Mouse (Mus musculus) E14TG2a.4 (cell line): ENCODE measurements around the gene Cryge.

Experiments used
- CTCF ChIP-seq: conservative IDR thresholded peaks from 2 replicates; pipeline ENCODE4 v1.5.1; 2014; ENCODE audit warnings: low read length
- NANOG ChIP-seq: IDR thresholded peaks from 2 replicates; pipeline ENCODE4 v1.6.1; 2014; ENCODE audit warnings: borderline replicate concordance, low read length, mixed read lengths
- POU5F1 ChIP-seq: IDR thresholded peaks from 2 replicates; pipeline ENCODE4 v1.6.1; 2014; ENCODE audit warnings: low read length, borderline replicate concordance

DNA sequence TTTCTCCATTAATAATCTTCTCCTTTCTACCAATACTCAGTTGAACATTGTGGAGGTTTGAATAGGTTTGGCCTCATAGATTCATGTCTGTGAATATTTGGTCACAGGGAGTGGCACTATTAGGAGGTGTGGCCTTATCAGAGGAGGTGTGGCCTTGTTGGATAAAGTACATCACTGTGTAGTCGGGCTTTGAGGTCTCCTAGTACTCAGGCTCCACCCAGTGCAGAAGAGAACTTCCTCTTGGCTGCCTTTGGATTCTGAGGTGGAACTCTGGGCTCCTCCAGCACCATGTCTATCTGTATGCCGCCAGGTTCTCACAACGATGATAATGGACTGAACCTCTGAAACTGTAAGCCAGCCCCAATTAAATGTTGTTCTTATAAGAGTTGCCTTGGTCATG lies 46.0 kb upstream of the Cryge start:
- TF ChIP-seq CTCF = no peak
- TF ChIP-seq POU5F1 = no peak
- TF ChIP-seq NANOG = no peak
